Mouse (Mus musculus) MN1 (cell line): ENCODE data around the gene Slf2.

Source experiments
- DNase-seq: peaks from one replicate; pipeline ENCODE4 v3.0.0-alpha.2; 2016; ENCODE audit warnings: low spot score

Slf2 gene

GRCm38 (mm10) chr19:44930744-44931453 is at the start of gene Slf2:
Gene Slf2, plus strand, starts transcription at chr19:44931151.
- DNase-seq = peak; percentile 95

- no peak for DNase-seq
Observed at GRCm38 (mm10) chr19:44882552-44883024, 48.4 kb upstream of the Slf2 start.

GRCm38 (mm10) chr19:44884331-44884730 is 46.6 kb upstream of the Slf2 start:
- no peak for DNase-seq

- no peak for DNase-seq
Observed at GRCm38 (mm10) chr19:44886475-44886874, 44.5 kb upstream of the Slf2 start.

GRCm38 (mm10) chr19:44887679-44888235 is 43.2 kb upstream of the Slf2 start:
- DNase-seq = peak; percentile 17

GRCm38 (mm10) chr19:44889548-44889947 is 41.4 kb upstream of the Slf2 start:
- no peak for DNase-seq

GRCm38 (mm10) chr19:44891446-44891845 is 39.5 kb upstream of the Slf2 start:
- no peak for DNase-seq

GRCm38 (mm10) chr19:44893231-44893871 is 37.6 kb upstream of the Slf2 start:
- no peak for DNase-seq

- peak; percentile 69 for DNase-seq
Observed at GRCm38 (mm10) chr19:44895245-44895644, 35.7 kb upstream of the Slf2 start.

GRCm38 (mm10) chr19:44896450-44896849 is 34.5 kb upstream of the Slf2 start:
- no peak for DNase-seq

- DNase-seq = no peak
Observed at GRCm38 (mm10) chr19:44897521-44897920, 33.4 kb upstream of the Slf2 start.

- no peak for DNase-seq
Observed at GRCm38 (mm10) chr19:44898646-44899045, 32.3 kb upstream of the Slf2 start.

- no peak for DNase-seq
Observed at GRCm38 (mm10) chr19:44899104-44899793, 31.7 kb upstream of the Slf2 start.

GRCm38 (mm10) chr19:44899947-44900773 is 30.8 kb upstream of the Slf2 start:
- DNase-seq = peak; percentile 23

- DNase-seq = no peak
Observed at GRCm38 (mm10) chr19:44901047-44901446, 29.9 kb upstream of the Slf2 start.

GRCm38 (mm10) chr19:44902324-44902723 is 28.6 kb upstream of the Slf2 start:
- peak; percentile 13 for DNase-seq

GRCm38 (mm10) chr19:44903343-44904000 is 27.5 kb upstream of the Slf2 start:
- no peak for DNase-seq

GRCm38 (mm10) chr19:44904141-44904720 is 26.7 kb upstream of the Slf2 start:
- DNase-seq = no peak

- no peak for DNase-seq
Observed at GRCm38 (mm10) chr19:44905316-44905715, 25.6 kb upstream of the Slf2 start.

GRCm38 (mm10) chr19:44907851-44908690 is 22.9 kb upstream of the Slf2 start:
- DNase-seq = peak; percentile 63
